Mouse (Mus musculus) 416B (cell line): ENCODE results near the gene Tmem119.
"Not testable (repeated sequence)": the region's sequence is repeated elsewhere in the genome, so short reads cannot be mapped to it uniquely, and the experiment has no call there.

Experiments
- DNase-seq: peaks from one replicate; pipeline ENCODE4 v3.0.0; 2011; ENCODE audit warnings: low read depth

The Tmem119 gene

GRCm38 (mm10) chr5:113788645-113789044, 11.7 kb downstream of the Tmem119 start:
- DNase-seq: no peak

DNA sequence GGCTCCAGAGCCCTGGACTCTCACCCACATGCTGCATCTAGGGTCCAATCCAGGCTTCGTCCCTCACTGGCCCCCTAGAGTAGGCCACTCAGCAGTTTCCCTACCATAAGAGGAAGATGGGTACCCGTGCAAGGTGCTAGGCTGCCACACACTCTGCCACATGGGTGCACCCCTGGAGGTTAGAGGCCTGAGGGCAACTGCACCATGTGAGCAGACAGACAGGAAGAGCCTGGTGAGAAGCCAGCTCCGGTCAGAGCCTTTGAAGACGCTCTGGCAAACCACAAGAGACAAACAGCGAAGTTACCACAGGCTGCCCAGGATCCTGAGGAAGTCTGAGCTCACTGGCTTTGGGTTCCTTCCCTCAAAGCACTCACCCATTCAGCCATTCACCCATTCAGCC, 13.3 kb downstream of the Tmem119 start:
- peak; percentile 93 for DNase-seq

- DNase-seq: not testable (repeated sequence)
Measured at GRCm38 (mm10) chr5:113784104-113784503, 16.2 kb downstream of the Tmem119 start.

DNA sequence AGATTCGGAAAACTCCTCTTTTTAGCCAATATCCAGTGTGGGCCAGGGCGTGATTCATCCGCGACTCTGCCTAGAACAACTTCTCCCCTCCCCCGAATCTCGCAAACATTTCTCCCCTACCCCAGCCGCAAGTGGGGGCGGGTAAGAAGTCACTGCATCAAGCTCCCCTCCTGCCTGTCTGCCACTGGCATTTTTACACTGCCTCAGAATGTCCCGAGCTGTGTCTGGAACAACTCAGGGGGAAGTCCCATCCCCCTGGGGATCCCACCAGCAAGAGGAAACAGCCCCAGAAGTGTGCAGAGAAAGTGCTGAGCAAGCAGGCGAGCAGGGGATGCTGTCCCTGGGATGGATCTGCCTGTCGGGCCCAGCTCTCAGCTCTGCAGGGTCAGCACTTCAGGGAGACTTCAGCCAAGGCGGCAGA, 16.7 kb downstream of the Tmem119 start:
- no peak for DNase-seq

- no peak for DNase-seq
Measured at GRCm38 (mm10) chr5:113782624-113783023, 17.7 kb downstream of the Tmem119 start.

DNA sequence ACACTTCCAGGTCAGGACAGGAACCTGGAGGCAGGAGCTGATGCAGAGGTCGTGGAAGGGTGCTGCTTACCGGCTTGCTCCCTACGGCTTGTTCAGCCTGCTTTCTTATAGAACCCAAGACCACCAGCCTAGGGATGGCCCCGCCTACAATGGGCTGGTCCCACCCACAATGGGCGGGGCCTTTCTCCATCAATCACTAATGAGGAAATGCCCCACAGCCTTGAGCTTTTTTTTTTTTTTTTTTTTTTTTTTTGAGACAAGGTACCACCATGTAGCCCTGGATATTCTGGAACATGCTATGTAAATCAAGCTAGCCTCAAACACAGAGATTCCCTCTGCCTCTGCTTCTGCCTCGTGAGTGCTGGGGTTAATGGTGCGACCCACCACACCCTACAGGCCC, 18.4 kb downstream of the Tmem119 start:
- DNase-seq: no peak

GRCm38 (mm10) chr5:113781254-113781653, 19.1 kb downstream of the Tmem119 start:
- no peak for DNase-seq

DNA sequence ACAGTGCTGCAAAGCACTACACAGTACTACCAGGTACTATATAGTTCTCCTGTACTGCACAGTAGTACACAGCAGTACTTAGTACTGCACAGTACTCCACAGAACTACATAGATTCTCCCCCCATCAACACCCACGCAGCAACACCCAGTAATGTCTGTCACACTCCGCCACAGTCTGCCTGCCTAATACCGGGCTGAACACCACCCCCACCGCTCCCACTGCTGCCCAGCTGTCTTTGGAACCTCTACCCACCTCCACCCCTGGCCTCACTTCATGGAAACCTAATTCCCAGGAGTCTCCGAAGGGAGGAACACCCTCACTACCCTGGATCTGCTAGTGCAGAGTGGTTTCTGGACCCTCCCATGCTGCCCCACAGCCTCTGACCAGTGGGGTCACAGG, 19.6 kb downstream of the Tmem119 start:
- DNase-seq: no peak

DNA sequence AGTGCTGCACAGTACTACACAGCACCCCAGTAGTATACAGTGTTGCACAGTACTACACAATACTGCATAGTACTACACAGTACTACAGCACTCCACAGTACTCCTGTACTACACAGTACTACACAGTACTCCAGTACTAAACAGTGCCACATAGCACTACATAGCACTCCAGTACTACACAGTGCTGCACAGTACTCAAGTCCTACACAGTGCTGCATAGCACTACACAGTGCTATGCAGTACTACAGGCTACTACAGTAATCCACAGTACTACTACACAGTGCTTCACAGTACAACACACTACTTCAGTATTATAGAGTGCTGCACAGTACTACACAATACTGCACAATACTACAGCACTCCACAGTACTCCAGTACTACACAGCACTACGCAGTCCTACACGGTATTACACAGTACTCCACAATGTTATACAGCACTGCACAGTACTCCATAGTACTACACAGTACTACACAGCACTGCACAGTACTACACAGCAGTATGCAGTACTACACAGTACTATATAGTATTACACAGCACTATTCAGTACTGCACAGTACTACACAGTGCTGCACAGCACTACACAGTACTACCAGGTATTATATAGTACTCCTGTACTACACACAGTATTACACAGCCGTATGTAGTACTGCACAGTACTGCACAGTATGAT, 20.1 kb downstream of the Tmem119 start:
- DNase-seq: no peak

- no peak for DNase-seq
Measured at GRCm38 (mm10) chr5:113779569-113779968, 20.7 kb downstream of the Tmem119 start.

DNA sequence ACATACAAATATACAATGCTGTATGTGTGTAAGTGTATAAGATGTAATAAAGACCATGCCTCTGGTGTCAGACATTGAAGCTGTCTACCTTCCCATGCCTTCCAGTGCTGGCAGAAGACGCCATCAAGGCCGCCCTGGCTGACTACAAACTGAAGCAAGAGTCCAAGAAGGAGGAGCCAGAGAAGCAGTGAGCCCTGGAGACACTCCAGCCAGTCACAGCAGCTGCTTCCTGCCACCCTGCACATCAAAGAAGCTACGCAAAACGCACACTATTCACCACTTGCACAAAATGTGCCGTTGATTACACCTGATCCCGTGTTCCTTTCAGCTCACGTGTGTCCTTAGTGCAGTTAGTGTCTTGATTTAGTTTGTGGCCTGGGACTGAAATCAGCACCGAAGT, 22.6 kb downstream of the Tmem119 start:
- not testable (repeated sequence) for DNase-seq

- DNase-seq: peak; percentile 47
Measured at GRCm38 (mm10) chr5:113776896-113777226, 23.5 kb downstream of the Tmem119 start.

DNA sequence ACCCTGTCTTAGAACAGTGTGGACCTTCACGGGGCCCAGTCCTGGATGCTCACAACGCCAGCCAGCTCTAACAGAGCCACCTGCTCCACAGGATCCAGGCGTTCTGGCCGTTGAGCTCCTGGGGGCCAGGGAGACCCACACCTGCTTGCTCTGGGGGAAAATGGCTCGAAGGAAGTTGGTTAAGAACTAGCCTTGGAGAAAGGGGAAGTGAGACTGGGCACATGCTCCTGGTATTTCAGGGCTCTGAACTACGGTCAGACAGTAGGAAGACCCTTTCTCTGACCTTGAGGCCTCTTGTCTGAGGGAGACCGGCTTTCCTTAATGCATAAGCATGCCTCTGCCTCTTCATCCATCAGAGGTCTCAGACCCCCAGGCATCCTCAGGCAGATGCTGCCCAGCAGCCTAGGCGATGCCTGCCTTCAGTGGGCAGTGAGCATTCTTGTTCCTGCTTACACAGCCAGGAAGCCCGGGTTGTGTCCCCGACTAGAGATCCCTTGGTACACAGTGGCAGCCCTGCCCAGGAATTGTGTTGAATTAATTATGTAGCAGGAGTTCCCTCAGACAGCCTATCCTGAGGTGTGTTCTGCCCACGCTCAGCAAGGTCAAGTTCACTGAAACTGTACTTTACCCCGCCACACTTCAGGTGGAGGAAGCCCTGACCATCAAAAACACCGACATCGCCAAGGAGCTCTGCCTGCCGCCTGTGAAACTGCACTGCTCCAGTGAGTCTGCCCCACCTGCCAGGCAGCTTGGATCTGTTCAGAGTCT, 24.0 kb downstream of the Tmem119 start:
- no peak for DNase-seq

GRCm38 (mm10) chr5:113775585-113775984, 24.7 kb downstream of the Tmem119 start:
- no peak for DNase-seq

DNA sequence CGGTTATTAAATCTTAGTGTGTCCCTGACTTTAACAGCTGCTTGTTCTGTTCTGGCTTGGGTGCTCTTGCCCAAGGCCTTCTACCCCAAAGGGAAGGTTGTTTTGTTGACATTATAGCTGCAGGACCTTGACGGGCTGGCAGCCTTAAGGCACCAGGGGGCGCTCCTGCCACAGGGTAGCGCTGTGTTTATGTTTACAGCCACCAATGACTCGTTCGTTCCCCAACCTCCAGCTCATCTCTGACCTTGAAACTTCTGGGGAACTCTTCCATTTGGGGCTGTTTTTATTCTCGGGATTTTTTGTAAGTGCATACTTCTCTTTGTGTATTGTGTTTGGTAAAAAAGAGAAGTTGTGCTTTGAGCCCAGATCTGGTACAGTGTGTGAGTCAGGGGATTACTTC, 26.7 kb downstream of the Tmem119 start:
- peak; percentile 93 for DNase-seq

DNA sequence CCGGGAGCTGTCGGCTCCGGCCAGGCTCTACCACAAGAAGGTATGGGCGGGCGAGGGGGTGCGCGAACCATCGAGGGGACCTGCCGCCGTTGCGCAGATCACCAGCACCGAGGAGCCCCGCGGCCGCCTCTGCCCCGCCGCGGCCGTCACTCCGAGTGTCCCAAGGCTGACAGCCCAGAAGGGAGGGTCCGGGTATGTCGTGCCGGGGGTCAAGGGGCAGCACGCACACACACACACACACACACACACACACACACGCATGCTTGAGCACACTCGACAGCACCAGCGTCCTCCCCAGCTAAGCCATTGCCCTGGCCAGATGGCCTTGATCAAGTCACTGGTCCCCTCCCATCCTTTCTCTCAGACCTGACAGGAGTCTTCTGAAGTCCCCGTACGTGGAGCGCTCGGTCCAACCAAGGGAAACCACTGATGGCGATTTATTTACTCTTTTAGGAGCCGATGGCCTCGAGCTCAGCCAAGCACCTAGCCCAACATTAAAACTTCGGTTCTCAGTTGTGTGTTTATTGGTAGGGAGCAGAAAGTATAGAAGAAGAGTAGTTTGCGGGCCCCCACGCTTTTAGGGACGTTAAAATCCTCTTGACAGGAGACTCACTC, 27.3 kb downstream of the Tmem119 start:
- peak; percentile 25 for DNase-seq

- peak; percentile 97 for DNase-seq
Measured at GRCm38 (mm10) chr5:113772450-113772895, 27.8 kb downstream of the Tmem119 start, which contains the start of the genes Sart3 and Iscu. Gene Sart3 (minus strand): TSS chr5:113772510. Gene Iscu (plus strand): TSS chr5:113772748.

DNA sequence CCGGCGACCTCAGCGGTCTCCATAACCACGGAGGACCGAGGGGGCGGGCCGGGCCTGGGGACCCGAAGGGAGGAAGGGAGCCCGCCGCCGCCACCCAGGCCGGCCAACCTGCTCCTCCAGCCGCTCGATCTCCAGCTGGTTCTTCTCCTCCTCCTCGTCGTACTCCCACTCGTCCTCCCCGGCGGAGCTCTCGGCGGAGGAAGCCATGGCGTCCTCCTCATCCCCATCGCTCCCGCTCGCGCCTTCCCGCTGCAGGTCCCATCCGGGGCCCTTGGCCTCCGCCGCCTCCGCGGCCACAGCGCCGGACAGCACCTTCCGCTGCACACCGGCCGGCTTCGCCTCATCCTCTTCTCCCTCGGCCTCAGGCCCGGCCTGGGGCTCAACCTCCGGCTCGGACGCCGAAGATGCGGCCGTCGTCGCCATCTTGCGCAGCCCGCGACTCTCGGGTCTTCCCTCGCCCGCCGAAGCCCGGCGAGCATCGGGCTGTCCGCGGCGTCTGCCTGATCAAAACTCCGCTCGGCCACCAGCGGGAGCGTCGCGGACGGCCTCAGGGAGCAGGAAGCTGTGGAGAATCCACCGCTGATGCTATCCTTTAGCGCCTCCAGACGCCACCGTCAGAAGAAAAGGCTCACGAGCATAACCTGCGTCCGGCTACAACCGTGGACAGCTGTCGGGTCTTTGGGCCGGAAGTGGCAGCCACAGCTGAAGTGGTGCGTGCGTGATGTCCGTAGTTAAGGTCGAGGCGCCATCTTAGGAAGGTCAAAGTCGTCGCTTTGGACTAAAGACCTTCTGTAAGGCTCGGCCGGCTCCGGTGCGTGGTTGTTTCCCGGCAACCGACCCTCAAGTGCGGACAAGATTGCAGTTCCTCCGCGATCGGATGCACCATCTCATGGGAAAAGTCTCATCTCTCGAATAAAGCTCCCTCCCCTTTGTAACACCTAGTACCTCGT, 28.8 kb downstream of the Tmem119 start:
- peak; percentile 97 for DNase-seq

- no peak for DNase-seq
Measured at GRCm38 (mm10) chr5:113768806-113769205, 31.5 kb downstream of the Tmem119 start.

DNA sequence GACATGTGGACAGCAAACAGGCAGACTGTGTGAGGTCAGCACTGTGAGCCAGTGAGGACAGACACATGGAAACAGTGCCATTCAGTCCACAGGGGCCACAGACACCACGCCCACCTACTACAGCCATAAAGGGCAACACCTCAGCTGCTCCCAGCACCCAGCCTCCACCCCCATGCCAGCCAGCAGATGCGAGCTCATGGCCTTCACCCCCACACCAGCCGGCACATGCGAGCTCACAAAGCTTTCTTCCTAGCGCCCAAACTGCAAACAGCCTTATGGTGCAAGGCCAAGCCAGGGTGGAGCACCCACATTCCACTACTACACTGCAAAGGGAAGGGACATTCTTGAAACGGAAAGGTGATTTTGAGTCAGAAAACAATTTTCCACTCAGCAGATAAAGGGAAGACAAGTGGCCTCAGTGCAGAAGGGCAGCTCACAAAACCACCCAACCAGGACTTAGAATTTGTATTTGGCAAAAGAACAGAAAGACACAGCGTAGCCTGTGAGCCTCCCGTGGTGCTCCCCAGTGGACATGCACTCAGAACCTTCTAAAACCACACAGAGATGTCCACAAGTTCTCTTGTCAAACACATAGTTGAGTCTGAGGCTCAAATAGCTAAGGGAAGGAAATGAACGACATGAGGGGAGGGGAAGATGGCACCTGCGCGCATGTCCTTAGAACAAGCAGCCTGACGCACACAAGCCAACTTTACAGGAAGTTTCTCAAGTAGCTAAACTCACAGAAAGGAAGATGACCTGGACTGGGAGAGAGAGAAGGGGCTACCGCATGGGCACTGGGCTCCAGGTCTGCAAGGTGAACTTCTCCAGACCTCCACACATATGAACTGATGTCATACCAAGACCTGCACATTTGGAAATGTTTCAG, 34.4 kb downstream of the Tmem119 start:
- no peak for DNase-seq

DNA sequence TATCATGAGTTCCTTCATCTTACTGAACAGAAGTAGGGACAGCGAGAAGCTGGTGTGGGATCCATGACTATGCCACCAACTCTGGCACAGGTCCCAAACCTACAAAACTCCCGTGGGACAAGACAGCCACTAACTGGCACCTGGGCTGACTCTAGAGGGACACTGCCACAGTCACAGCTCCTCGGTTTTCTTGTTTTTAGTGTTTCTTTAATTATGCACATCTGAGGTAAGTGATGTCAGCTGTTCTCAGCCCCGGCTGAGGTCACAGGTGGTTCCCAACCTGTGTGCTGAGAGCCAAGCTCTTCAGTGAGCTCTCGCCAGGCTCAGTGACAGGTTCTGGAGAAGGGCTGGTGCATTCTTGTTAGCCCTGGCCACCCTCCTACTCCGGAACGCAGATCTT, 35.9 kb downstream of the Tmem119 start:
- no peak for DNase-seq
